Mouse (Mus musculus): Measurements from ENCODE around the gene Itga7. TPM values are rescaled to one million over a fixed set of nuclear protein-coding genes. Genes with fewer than 3 reads are reported as not detected.
A peak's percentile ranks its signal among the peaks of the same experiment; 100 is the strongest.

The Itga7 gene
- total RNA-seq, 2 experiments from 2014 or later: 22.2 to 27.4 TPM

- DNase-seq (ENCODE audit: low spot score in 2 of 2): no peak
These were observed 531 bp downstream of the Itga7 start for GRCm38 (mm10) chr10:128933976-128934721.

DNA sequence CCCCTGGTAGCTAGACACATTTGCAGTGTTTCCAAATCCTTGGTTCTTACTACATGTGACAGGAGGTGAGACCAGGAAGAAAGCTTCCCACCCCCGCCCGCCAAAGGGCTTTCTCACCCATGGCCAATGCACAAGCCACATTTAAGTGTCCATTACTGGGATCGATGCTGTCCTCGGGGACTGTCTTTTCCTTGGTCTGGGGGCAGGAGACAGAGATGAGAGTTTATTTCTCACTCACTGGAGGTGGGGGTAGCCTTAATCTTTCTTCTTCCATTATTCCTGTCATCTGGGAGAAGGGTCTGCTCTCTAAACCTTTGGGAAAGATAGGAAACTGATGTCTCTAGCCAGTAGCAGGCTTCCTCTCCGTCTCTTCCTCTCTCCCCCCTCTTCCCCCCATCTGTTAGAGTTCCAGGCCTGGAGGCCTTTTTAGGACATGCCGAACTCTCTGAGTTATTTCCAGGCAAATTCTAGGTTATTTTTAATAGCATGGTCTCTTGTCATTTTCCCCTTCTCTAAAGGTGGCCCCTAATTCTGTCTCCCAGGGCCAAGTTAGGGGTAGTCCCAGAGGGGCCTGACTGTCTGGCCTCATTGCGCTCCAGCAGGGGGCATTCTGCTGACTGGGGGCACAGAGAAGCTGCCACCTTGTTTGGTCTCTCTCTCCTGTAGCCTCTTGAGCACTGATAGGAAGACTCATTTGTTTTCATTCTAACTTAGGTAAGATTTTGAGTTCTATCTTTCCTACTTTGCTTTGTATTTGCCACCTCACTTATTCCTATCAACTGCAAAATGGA lies 1.6 kb downstream of the Itga7 start:
- no peak for DNase-seq (ENCODE audit: low spot score in 2 of 2)

DNA sequence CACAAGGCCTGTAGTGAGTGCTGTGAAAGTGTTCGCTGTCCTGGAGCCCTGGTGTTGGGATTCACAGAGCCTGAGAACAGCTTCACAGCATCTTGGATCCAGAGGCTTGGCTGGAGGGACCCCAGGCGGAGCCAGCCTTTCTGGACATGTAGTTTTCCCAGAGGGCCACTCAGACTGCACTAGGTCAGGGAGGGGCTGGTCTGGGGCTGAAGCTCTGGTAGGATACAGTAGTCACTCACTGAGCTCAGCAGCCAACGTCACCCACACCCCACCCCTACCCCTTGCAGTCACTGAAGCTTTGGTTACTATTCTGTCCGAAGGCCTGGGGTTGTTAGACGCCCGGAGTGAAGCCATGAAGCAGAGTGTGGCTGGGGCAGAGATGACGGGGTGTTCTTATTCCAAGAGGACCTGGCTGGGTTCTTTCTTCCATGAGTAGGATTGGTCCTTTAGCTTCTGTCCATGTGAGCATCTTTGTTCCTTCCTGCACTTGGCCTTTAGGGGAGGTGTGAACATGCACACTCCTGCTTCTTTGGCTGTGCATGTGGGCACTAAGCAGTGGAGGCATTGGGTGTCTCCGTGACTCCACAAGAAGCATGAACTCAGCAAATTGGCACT lies 2.3 kb downstream of the Itga7 start:
- no peak for DNase-seq (ENCODE audit: low spot score in 2 of 2)

DNA sequence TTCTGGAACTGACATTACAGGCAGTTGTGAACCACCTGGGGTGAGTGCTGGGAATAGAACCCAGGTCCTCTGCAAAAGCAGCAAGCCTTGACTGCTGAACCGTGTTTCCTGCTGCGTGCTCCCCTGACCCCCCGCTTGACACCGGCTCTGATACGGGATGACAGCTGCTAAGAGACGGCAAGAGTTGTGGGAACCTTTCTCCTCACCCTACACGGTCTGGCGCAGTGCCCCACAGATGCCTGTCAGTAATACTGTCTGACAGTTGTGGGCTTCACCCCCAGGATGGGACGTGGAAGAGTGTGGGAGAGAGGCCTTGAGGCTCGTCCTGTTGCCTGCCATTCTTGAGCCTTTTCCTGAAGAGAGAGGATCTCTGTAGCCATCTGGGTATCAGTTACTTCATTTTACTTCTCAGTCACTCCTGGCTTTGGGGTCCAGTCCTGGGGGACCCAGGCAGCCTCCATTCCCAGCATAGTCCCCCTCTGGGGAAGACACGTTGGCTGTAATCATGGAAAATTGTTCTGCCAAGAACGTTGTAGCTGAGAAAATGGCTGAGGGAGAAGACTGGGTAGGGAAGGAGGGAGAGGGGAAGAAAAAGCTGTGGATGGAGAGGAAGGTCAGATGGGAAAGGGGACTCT lies 4.3 kb downstream of the Itga7 start:
- DNase-seq (ENCODE audit: low spot score in 2 of 2): no peak

DNA sequence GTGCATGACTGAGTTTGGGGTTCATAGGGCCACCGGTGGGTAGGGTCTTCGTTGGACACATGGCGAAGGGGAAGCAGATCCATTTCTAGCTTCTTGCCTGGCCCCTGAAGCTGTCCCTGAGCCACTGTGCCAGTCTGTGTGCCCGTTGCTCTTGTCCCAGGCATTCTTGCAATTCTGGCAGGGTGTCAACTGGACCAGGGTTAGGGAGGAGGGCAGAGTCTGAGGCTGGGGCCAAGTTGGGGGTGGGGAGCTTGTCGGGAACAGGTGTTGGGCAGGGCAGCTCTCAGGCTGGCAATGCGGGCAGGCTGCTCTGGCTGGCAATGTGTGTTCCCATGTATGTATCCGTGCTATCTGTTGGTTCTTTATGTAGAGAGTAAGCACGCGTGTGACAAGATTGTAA lies 4.8 kb downstream of the Itga7 start:
- DNase-seq (ENCODE audit: low spot score in 2 of 2): peak; percentile 60 to 70

DNA sequence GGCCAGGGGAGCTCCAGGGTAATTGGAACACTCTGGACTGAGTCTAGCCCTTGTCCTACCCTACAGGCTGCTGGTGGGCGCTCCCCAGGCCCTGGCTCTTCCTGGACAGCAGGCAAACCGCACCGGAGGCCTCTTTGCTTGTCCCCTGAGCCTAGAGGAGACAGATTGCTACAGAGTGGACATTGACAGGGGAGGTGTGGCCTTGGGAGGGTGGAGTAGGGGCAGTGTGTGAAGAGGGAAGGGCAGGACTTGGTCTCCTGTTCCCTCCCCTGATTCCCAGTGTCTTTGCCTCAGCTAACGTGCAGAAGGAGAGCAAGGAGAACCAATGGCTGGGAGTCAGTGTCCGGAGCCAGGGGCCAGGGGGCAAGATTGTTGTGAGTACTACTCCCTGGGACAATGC lies 5.4 kb downstream of the Itga7 start:
- DNase-seq (ENCODE audit: low spot score in 2 of 2): no peak

DNA sequence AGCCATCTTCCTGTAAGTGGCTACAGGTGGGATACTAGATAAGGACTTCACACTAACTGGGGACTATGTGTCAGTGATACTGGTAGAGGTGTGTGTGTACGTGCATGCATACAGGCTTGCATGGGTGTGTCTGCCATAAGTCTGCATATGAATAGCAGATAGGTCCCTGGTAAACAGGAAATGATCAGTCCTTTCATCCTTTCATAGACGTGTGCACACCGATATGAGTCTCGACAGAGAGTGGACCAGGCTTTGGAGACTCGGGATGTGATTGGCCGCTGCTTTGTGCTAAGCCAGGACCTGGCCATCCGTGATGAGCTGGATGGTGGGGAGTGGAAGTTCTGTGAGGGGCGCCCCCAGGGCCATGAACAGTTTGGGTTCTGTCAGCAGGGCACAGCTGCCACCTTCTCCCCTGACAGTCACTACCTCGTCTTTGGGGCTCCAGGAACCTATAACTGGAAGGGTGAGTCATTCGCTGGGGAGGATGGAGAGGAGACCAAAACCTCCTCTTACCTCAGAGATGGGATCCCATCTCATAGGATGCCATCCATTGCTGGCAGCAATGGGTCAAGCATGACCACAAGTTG lies 7.0 kb downstream of the Itga7 start:
- no peak for DNase-seq (ENCODE audit: low spot score in 2 of 2)

DNA sequence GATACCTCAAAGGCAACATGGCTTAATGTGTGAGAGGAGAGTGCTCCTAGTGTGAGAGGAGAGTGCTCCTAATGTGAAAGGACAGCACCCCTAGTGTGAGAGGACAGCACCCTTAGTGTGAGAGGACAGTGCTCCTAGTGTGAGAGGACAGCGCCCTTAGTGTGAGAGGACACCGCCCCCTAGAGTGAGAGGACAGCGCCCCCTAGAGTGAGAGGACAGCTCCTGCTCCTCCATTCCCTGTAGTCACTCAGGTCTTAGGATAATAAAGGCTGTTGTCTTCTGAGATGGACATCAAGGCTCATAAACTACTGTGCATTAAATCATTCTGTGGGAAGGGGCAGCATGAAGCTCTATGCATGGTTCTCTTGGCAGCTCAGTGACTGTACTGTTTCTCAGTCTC lies 12.1 kb downstream of the Itga7 start:
- peak; percentile 53 to 58 for DNase-seq (ENCODE audit: low spot score in 2 of 2)

DNA sequence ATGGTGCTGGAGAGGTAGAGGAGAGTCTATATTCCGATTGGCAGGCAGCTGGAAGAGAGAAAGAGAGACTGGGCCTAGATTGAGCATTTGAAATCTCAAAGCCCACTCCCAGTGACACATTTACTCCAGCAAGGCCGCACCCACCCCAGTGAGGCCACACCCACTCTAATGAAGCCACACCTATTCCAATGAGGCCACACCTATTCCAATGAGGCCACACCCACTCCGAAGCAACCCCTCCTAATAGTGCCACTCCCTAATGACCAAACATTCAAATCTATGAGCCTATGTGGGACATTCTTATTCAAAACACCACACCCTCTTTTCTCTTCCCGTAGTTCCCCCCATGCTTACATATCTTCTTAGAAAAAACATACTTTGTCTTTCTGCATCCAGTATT lies 13.9 kb downstream of the Itga7 start:
- DNase-seq (ENCODE audit: low spot score in 2 of 2): no peak

- DNase-seq (ENCODE audit: low spot score in 2 of 2): no peak
These were observed 16.7 kb downstream of the Itga7 start for GRCm38 (mm10) chr10:128950208-128950887.

- no peak for DNase-seq (ENCODE audit: low spot score in 2 of 2)
These were observed 24.7 kb downstream of the Itga7 start for GRCm38 (mm10) chr10:128958340-128958739.

GRCm38 (mm10) chr10:128960142-128960541 lies 26.5 kb downstream of the Itga7 start:
- DNase-seq (ENCODE audit: low spot score in 2 of 2): no peak

GRCm38 (mm10) chr10:128960590-128961584 lies 27.3 kb downstream of the Itga7 start, which contains the start of gene Mettl7b:
TSS of gene Mettl7b (minus strand) at chr10:128960988.
- no peak for DNase-seq (ENCODE audit: low spot score in 2 of 2)

- DNase-seq (ENCODE audit: low spot score in 2 of 2): no peak
These were observed 31.3 kb downstream of the Itga7 start for GRCm38 (mm10) chr10:128964961-128965360.

DNA sequence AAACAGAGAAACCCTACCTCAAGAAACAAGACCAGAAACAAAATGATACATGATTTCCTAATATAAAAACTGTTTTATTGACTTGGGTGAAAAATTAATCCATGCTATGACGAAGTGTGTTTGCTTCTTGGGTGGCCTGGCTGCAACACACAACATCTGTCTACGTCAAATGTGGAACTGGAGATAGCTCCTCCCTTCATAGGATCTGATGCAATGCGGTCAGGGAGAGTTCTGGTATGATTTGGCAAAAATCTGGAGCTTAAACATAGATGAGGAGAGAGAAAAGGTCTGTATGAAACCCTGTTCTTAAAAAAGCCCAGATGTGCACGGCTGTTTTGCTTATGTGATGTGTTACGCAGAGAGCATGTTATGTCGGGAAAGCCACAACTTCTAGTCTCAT lies 32.3 kb downstream of the Itga7 start:
- no peak for DNase-seq (ENCODE audit: low spot score in 2 of 2)

DNA sequence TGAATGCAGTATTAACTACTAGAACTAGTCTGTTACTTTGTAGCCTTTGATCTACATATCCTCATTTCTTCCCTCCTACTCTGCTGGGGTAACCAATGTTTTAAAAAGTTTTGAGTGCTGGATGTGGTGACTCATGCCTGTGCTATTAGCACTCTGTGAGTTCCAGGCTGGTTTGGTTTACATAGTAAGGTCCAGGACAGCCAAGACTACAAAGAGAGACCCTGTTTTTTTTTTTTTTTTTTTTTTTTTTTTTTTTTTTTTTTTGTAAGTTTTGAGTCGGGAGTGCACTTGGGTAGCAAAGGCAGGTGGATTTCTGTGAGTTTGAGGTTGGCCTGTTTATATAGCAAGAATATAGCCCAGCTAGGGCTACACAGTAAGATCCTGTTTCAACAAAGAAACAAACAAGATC lies 34.7 kb downstream of the Itga7 start:
- DNase-seq (ENCODE audit: low spot score in 2 of 2): no peak

- no peak for DNase-seq (ENCODE audit: low spot score in 2 of 2)
These were observed 37.2 kb downstream of the Itga7 start for GRCm38 (mm10) chr10:128970740-128971250.

DNA sequence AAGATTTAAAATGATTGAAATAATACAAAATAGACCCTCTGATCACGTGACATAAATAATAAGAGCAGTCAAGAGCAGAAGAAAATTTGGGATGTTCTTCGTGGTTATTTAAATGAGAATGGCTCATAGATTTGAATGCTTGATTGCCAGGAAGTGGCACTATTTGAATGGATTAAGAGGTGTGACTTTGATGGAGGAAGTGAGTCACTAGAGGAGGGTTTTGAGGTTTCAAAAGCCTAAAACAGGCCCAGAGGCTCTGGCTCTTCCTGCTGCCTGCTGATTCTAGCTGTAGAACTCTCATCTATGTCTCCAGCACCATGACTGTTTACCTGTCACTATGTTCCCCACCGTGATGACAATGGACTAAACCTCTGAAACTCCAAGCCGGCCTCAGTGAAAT lies 39.2 kb downstream of the Itga7 start:
- DNase-seq (ENCODE audit: low spot score in 2 of 2): no peak

- no peak for DNase-seq (ENCODE audit: low spot score in 2 of 2)
These were observed 42.8 kb downstream of the Itga7 start for GRCm38 (mm10) chr10:128976395-128976794.
